Mouse (Mus musculus) heart, adult 9 months (tissue): ENCODE data around the gene Olfr690.
"Not testable (repeated sequence)": the region's sequence is repeated elsewhere in the genome, so short reads cannot be mapped to it uniquely, and the experiment has no call there.

ENCODE experiments used
- DNase-seq, 2 experiments: peaks; one replicate each; pipeline ENCODE4 v3.0.0; 2022; ENCODE audit warnings: low spot score in 2 of 2

Gene Olfr690

GRCm38 (mm10) chr7:105334004-105334403 lies at the start of gene Olfr690:
Gene Olfr690, minus strand, starts transcription at chr7:105334104.
- no peak for DNase-seq

- DNase-seq = no peak
Measured at GRCm38 (mm10) chr7:105380329-105380728, 46.4 kb upstream of the Olfr690 start.

GRCm38 (mm10) chr7:105374866-105375265 lies 41.0 kb upstream of the Olfr690 start, which contains the start of gene Gm5901:
Gene Gm5901, plus strand, starts transcription at chr7:105375038.
- no peak for DNase-seq

- DNase-seq = no peak
Measured at GRCm38 (mm10) chr7:105373976-105374375, 40.1 kb upstream of the Olfr690 start.

- peak; percentile 20 to 60 for DNase-seq
Measured at GRCm38 (mm10) chr7:105373509-105373908, 39.6 kb upstream of the Olfr690 start.

GRCm38 (mm10) chr7:105372912-105373311 lies 39.0 kb upstream of the Olfr690 start:
- no peak for DNase-seq

GRCm38 (mm10) chr7:105368521-105368920 lies 34.6 kb upstream of the Olfr690 start:
- DNase-seq = no peak

GRCm38 (mm10) chr7:105367930-105368329 lies 34.0 kb upstream of the Olfr690 start, which contains the start of gene Olfr692:
Gene Olfr692, plus strand, starts transcription at chr7:105368230.
- DNase-seq = no peak

GRCm38 (mm10) chr7:105367268-105367667 lies 33.4 kb upstream of the Olfr690 start:
- DNase-seq = no peak

- no peak for DNase-seq
Measured at GRCm38 (mm10) chr7:105361713-105362112, 27.8 kb upstream of the Olfr690 start.

- not testable (repeated sequence) for DNase-seq
Measured at GRCm38 (mm10) chr7:105356487-105356886, 22.6 kb upstream of the Olfr690 start.

GRCm38 (mm10) chr7:105356064-105356463 lies 22.2 kb upstream of the Olfr690 start:
- not testable (repeated sequence) for DNase-seq

- no peak for DNase-seq
Measured at GRCm38 (mm10) chr7:105342752-105343151, 8.8 kb upstream of the Olfr690 start.

GRCm38 (mm10) chr7:105342170-105342569 lies 8.3 kb upstream of the Olfr690 start, which contains the start of gene Olfr691:
Gene Olfr691, minus strand, starts transcription at chr7:105342270.
- DNase-seq = no peak

- DNase-seq = no peak
Measured at GRCm38 (mm10) chr7:105325302-105325701, 8.6 kb downstream of the Olfr690 start.

- no peak for DNase-seq
Measured at GRCm38 (mm10) chr7:105310865-105311264, 23.0 kb downstream of the Olfr690 start, which contains the start of gene Olfr689. Gene Olfr689, plus strand, starts transcription at chr7:105311165.

GRCm38 (mm10) chr7:105290051-105290450 lies 43.9 kb downstream of the Olfr690 start:
- DNase-seq = no peak

GRCm38 (mm10) chr7:105287795-105288194 lies 46.1 kb downstream of the Olfr690 start, which contains the start of gene Olfr688:
Gene Olfr688, plus strand, starts transcription at chr7:105288095.
- no peak for DNase-seq
